Mouse (Mus musculus): ENCODE results near the gene Jarid2. TPM values are rescaled to one million over a fixed set of nuclear protein-coding genes. Genes with fewer than 3 reads are reported as not detected.

Gene Jarid2
- polyA plus RNA-seq, 1 experiment from 2014 or later: 40.6 TPM

DNA sequence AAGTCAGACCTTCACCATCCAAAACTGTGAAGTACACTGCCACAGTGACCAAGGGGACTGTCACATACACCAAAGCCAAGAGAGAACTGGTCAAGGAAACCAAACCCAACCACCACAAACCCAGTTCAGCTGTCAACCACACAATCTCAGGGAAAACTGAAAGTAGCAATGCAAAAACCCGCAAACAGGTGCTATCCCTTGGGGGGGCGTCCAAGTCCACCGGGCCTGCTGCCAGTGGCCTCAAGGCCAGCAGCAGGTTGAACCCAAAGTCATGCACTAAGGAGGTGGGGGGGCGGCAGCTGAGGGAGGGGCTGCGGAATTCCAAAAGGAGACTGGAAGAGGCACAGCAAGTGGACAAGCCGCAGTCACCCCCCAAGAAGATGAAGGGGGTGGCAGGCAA, 173.0 kb downstream of the Jarid2 start:
- Histone ChIP-seq H3K9me3 (replicated peaks) (no peaks in the 10 kb centered on the region), H3K9ac (no peak overlapping the region), H3K27me3 (replicated peaks) (no peaks in the 10 kb centered on the region), H3K4me3 (no peak overlapping the region), H3K36me3 (peaks cover 72% of the 10 kb centered on the region), H3K4me2 (no peak overlapping the region), H3K27ac (ENCODE audit: poor library complexity, severe bottlenecking) (no peak overlapping the region), H3K4me1 (replicated peaks) (0 out of 2 replicates have a peak, but pooled peaks cover 4% of the 10 kb centered on the region)
- 90% methylated on average over 6 of the region's 6 CpGs for WGBS
- no peak for ATAC-seq (ENCODE audit: insufficient number of reproducible peaks, low FRiP score)

GRCm38 (mm10) chr13:44903416-44903815, 174.1 kb downstream of the Jarid2 start:
- H3K36me3 ChIP-seq: peaks cover 72% of the 10 kb centered on the region
- no peaks in the 10 kb centered on the region for H3K9me3 ChIP-seq (replicated peaks)
- ATAC-seq (ENCODE audit: insufficient number of reproducible peaks, low FRiP score): no peak

DNA sequence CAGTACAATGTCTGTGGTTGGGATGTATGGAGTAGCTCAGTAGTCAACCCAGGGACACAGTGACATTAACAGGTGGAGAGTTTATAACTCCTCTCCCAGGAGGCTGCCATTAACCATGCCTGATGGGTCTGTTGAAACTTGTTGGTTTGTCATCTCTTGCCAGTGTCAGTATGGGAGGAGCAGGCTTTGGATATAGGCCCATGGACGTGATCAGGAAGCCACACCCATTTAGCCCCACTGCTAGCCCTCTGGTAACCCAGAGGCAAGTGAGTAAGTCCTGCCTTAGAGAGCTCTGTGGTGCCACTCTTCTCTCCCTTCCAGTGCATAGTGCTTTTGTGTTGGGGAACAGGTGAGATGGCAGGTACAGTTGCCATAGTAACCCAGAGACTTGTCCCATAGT, 175.0 kb downstream of the Jarid2 start:
- H3K4me1 ChIP-seq (replicated peaks): peaks cover 18% of the 10 kb centered on the region
- WGBS: 57% methylated on average over 1 of the region's 1 CpGs
- no peak overlapping the region for H3K27ac ChIP-seq (ENCODE audit: poor library complexity, severe bottlenecking)
- H3K9me3 ChIP-seq (replicated peaks): no peaks in the 10 kb centered on the region
- no peak overlapping the region for H3K4me2 ChIP-seq
- H3K27me3 ChIP-seq (replicated peaks): no peaks in the 10 kb centered on the region
- no peak for ATAC-seq (ENCODE audit: insufficient number of reproducible peaks, low FRiP score)
- no peak overlapping the region for H3K9ac ChIP-seq
- no peak overlapping the region for H3K4me3 ChIP-seq
- peaks cover 67% of the 10 kb centered on the region for H3K36me3 ChIP-seq

More at GRCm38 (mm10) chr13:44903416-44903815, 174.1 kb downstream of the Jarid2 start:
- H3K27ac ChIP-seq (ENCODE audit: poor library complexity, severe bottlenecking): no peak overlapping the region
- H3K9ac ChIP-seq: no peak overlapping the region
- no peaks in the 10 kb centered on the region for H3K27me3 ChIP-seq (replicated peaks)
- no peak overlapping the region for H3K4me3 ChIP-seq
- H3K4me2 ChIP-seq: no peak overlapping the region
- peaks cover 13% of the 10 kb centered on the region for H3K4me1 ChIP-seq (replicated peaks)

DNA sequence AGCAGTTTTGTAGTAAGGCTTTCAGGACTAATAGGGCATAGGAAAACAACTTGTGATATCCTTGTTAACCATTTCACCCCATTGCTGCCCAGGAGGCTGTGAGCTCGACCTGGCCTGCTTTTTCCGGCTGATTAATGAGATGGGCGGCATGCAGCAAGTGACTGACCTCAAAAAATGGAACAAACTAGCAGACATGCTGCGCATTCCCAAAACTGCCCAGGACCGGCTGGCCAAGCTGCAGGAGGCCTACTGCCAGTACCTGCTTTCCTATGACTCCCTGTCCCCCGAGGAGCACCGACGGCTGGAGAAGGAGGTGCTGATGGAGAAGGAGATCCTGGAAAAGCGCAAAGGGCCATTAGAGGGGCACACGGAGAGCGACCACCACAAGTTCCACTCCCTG, 176.9 kb downstream of the Jarid2 start:
- Histone ChIP-seq H3K4me1 (replicated peaks) (peaks cover 32% of the 10 kb centered on the region), H3K27me3 (replicated peaks) (no peaks in the 10 kb centered on the region), H3K36me3 (peaks cover 77% of the 10 kb centered on the region), H3K27ac (ENCODE audit: poor library complexity, severe bottlenecking) (no peak overlapping the region), H3K4me3 (no peak overlapping the region), H3K9me3 (replicated peaks) (no peaks in the 10 kb centered on the region), H3K4me2 (no peak overlapping the region), H3K9ac (no peak overlapping the region)
- WGBS: 90% methylated on average over 11 of the region's 11 CpGs
- no peak for ATAC-seq (ENCODE audit: insufficient number of reproducible peaks, low FRiP score)

- H3K4me1 ChIP-seq (replicated peaks): peaks cover 42% of the 10 kb centered on the region
- peaks cover 80% of the 10 kb centered on the region for H3K36me3 ChIP-seq
- no peaks in the 10 kb centered on the region for H3K27me3 ChIP-seq (replicated peaks)
- H3K27ac ChIP-seq (ENCODE audit: poor library complexity, severe bottlenecking): peak overlapping the region; percentile 48
- H3K4me2 ChIP-seq: no peak overlapping the region
- peak; percentile 72; the same call in 1 of the 2 replicates for ATAC-seq (ENCODE audit: insufficient number of reproducible peaks, low FRiP score)
- H3K9ac ChIP-seq: no peak overlapping the region
- H3K9me3 ChIP-seq (replicated peaks): no peaks in the 10 kb centered on the region
- H3K4me3 ChIP-seq: no peak overlapping the region
- 55% methylated on average over 6 of the region's 6 CpGs for WGBS
Observed at GRCm38 (mm10) chr13:44907702-44908101, 178.4 kb downstream of the Jarid2 start.

DNA sequence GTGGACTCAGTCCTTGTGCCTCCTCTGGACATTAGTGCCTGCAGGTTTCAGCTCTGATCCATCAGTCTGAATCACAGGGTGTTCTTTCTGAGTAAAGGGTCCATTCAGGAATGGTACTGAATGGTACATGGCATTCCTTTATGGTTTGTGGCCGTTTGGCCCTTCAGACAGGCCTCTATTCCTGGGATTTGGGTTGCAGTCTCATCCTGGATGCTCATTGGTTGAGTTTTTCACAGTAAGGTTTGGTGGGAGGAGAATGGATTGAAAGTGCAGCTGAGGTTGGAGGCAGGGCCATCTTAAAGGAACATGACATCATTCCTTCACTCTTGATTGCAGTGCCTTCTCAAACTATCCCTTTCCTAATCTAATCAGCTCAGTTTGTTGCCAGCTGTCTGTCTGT, 179.5 kb downstream of the Jarid2 start:
- no peak overlapping the region for H3K4me3 ChIP-seq
- peaks cover 46% of the 10 kb centered on the region for H3K4me1 ChIP-seq (replicated peaks)
- no peak overlapping the region for H3K4me2 ChIP-seq
- H3K9ac ChIP-seq: no peak overlapping the region
- H3K27ac ChIP-seq (ENCODE audit: poor library complexity, severe bottlenecking): no peak overlapping the region
- WGBS: 30% methylated on average over 1 of the region's 1 CpGs
- no peak for ATAC-seq (ENCODE audit: insufficient number of reproducible peaks, low FRiP score)
- no peaks in the 10 kb centered on the region for H3K27me3 ChIP-seq (replicated peaks)
- H3K9me3 ChIP-seq (replicated peaks): no peaks in the 10 kb centered on the region
- H3K36me3 ChIP-seq: peaks cover 82% of the 10 kb centered on the region

DNA sequence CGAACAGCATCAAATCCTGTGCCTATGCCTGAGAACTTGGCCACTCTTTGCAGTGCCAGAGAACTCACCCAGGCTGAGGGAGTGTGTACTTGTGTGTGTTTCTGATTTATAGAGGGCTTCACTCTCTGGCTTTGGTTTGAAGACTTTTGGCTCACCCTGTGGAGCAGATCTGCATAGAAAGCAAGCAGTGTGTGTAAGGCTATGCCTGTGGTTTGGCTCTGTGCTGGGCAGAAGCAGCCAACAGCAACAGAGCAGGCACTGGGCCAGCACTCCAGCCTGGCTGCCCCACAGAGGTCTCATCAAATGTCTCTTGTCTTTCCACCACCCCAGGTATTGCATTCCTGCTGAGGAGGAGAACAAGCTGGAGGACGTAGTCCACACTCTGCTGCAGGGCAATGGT, 183.6 kb downstream of the Jarid2 start:
- no peak overlapping the region for H3K9ac ChIP-seq
- peaks cover 36% of the 10 kb centered on the region for H3K4me1 ChIP-seq (replicated peaks)
- peaks cover 92% of the 10 kb centered on the region for H3K36me3 ChIP-seq
- no peak for ATAC-seq (ENCODE audit: insufficient number of reproducible peaks, low FRiP score)
- H3K27me3 ChIP-seq (replicated peaks): no peaks in the 10 kb centered on the region
- 90% methylated on average over 2 of the region's 2 CpGs for WGBS
- no peak overlapping the region for H3K27ac ChIP-seq (ENCODE audit: poor library complexity, severe bottlenecking)
- no peaks in the 10 kb centered on the region for H3K9me3 ChIP-seq (replicated peaks)
- no peak overlapping the region for H3K4me2 ChIP-seq
- no peak overlapping the region for H3K4me3 ChIP-seq

GRCm38 (mm10) chr13:44913560-44913959, 184.3 kb downstream of the Jarid2 start:
- H3K4me1 ChIP-seq (replicated peaks): peaks cover 33% of the 10 kb centered on the region
- no peak for ATAC-seq (ENCODE audit: insufficient number of reproducible peaks, low FRiP score)
- H3K36me3 ChIP-seq: peaks cover 93% of the 10 kb centered on the region
- WGBS: 66% methylated on average over 7 of the region's 7 CpGs
- no peak overlapping the region for H3K4me3 ChIP-seq
- H3K4me2 ChIP-seq: no peak overlapping the region
- H3K9ac ChIP-seq: no peak overlapping the region
- H3K27ac ChIP-seq (ENCODE audit: poor library complexity, severe bottlenecking): no peak overlapping the region
- H3K9me3 ChIP-seq (replicated peaks): no peaks in the 10 kb centered on the region
- H3K27me3 ChIP-seq (replicated peaks): no peaks in the 10 kb centered on the region

DNA sequence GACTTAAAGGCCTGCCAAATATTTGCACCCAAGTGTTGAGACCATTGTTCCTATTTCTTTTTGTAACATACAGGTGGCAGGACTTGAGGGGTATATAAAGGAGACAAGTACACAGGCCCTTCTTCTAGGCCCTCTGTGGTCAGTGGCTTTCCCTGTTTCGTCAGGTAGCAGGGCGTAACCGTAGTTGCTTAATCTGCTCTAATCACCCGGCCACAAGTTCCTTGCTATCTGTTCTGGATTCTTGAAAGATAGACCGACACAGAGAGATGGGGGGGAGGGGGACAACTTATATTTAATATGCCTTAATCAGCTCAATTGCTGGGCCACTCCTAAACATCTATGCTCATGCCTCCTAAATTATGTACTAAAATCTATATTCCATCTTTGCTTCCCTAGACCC, 186.1 kb downstream of the Jarid2 start:
- Histone ChIP-seq H3K9me3 (replicated peaks) (no peaks in the 10 kb centered on the region), H3K4me2 (no peak overlapping the region), H3K36me3 (peaks cover 98% of the 10 kb centered on the region), H3K27me3 (replicated peaks) (no peaks in the 10 kb centered on the region), H3K4me1 (replicated peaks) (peaks cover 21% of the 10 kb centered on the region), H3K27ac (ENCODE audit: poor library complexity, severe bottlenecking) (no peak overlapping the region), H3K9ac (no peak overlapping the region), H3K4me3 (no peak overlapping the region)
- no peak for ATAC-seq (ENCODE audit: insufficient number of reproducible peaks, low FRiP score)
- WGBS: 79% methylated on average over 5 of the region's 5 CpGs

GRCm38 (mm10) chr13:44915945-44916344, 186.7 kb downstream of the Jarid2 start:
- Histone ChIP-seq H3K27me3 (replicated peaks) (no peaks in the 10 kb centered on the region), H3K4me3 (no peak overlapping the region), H3K4me1 (replicated peaks) (peaks cover 15% of the 10 kb centered on the region), H3K9me3 (replicated peaks) (no peaks in the 10 kb centered on the region), H3K4me2 (no peak overlapping the region), H3K27ac (ENCODE audit: poor library complexity, severe bottlenecking) (no peak overlapping the region), H3K9ac (no peak overlapping the region), H3K36me3 (peaks cover 97% of the 10 kb centered on the region)
- ATAC-seq (ENCODE audit: insufficient number of reproducible peaks, low FRiP score): no peak
- 51% methylated on average over 4 of the region's 4 CpGs for WGBS

- 94% methylated on average over 4 of the region's 4 CpGs for WGBS
- no peaks in the 10 kb centered on the region for H3K27me3 ChIP-seq (replicated peaks)
- peaks cover 8% of the 10 kb centered on the region; the same call in 1 of the 2 replicates for H3K4me1 ChIP-seq (replicated peaks)
- no peak for ATAC-seq (ENCODE audit: insufficient number of reproducible peaks, low FRiP score)
- H3K4me3 ChIP-seq: no peak overlapping the region
- no peaks in the 10 kb centered on the region for H3K9me3 ChIP-seq (replicated peaks)
- no peak overlapping the region for H3K27ac ChIP-seq (ENCODE audit: poor library complexity, severe bottlenecking)
- no peak overlapping the region for H3K4me2 ChIP-seq
- H3K9ac ChIP-seq: no peak overlapping the region
- peaks cover 97% of the 10 kb centered on the region for H3K36me3 ChIP-seq
Observed at GRCm38 (mm10) chr13:44917202-44917601, 187.9 kb downstream of the Jarid2 start.

GRCm38 (mm10) chr13:44918269-44918668, 189.0 kb downstream of the Jarid2 start:
- no peak overlapping the region for H3K27ac ChIP-seq (ENCODE audit: poor library complexity, severe bottlenecking)
- no peak overlapping the region for H3K4me3 ChIP-seq
- H3K27me3 ChIP-seq (replicated peaks): no peaks in the 10 kb centered on the region
- 100% methylated on average over 2 of the region's 2 CpGs for WGBS
- no peak for ATAC-seq (ENCODE audit: insufficient number of reproducible peaks, low FRiP score)
- H3K9me3 ChIP-seq (replicated peaks): no peaks in the 10 kb centered on the region
- no peak overlapping the region for H3K4me2 ChIP-seq
- H3K36me3 ChIP-seq: peaks cover 99% of the 10 kb centered on the region
- H3K9ac ChIP-seq: no peak overlapping the region
- H3K4me1 ChIP-seq (replicated peaks): no peaks in the 10 kb centered on the region; the same call in 1 of the 2 replicates
